Mouse (Mus musculus) liver, adult (tissue): ENCODE results near the gene Psmb5.

Experiments used
- GATA4 ChIP-seq: IDR thresholded peaks from 2 replicates; pipeline ENCODE4 v1.6.1; 2014; ENCODE audit warnings: mild to moderate bottlenecking, low read length; ENCODE audit not compliant: insufficient replicate concordance

Psmb5 gene

GRCm38 (mm10) chr14:54603686-54604085 is 14.1 kb downstream of the Psmb5 start:
- no peak for TF ChIP-seq GATA4

- TF ChIP-seq GATA4, result no peak; the same call in 1 of the 2 replicates
Observed at GRCm38 (mm10) chr14:54603038-54603654, 14.7 kb downstream of the Psmb5 start.

GRCm38 (mm10) chr14:54602613-54603012 is 15.2 kb downstream of the Psmb5 start:
- no peak for TF ChIP-seq GATA4

GRCm38 (mm10) chr14:54601601-54602000 is 16.2 kb downstream of the Psmb5 start:
- TF ChIP-seq GATA4, result no peak

- no peak for TF ChIP-seq GATA4
Observed at GRCm38 (mm10) chr14:54597084-54597483, 20.7 kb downstream of the Psmb5 start.

- TF ChIP-seq GATA4, result no peak
Observed at GRCm38 (mm10) chr14:54594631-54595414, 23.0 kb downstream of the Psmb5 start.

GRCm38 (mm10) chr14:54594055-54594454 is 23.8 kb downstream of the Psmb5 start:
- TF ChIP-seq GATA4, result no peak

GRCm38 (mm10) chr14:54592319-54592934 is 25.4 kb downstream of the Psmb5 start:
- TF ChIP-seq GATA4, result peak; percentile 22; the same call in 1 of the 2 replicates

- no peak for TF ChIP-seq GATA4
Observed at GRCm38 (mm10) chr14:54591056-54591455, 26.8 kb downstream of the Psmb5 start.

- TF ChIP-seq GATA4, result no peak
Observed at GRCm38 (mm10) chr14:54583681-54584338, 34.0 kb downstream of the Psmb5 start.

GRCm38 (mm10) chr14:54582536-54582935 is 35.3 kb downstream of the Psmb5 start:
- no peak for TF ChIP-seq GATA4

GRCm38 (mm10) chr14:54579638-54580037 is 38.2 kb downstream of the Psmb5 start:
- TF ChIP-seq GATA4, result no peak

GRCm38 (mm10) chr14:54578063-54578462 is 39.8 kb downstream of the Psmb5 start:
- TF ChIP-seq GATA4, result no peak

- TF ChIP-seq GATA4, result no peak
Observed at GRCm38 (mm10) chr14:54577089-54577982, 40.5 kb downstream of the Psmb5 start, which contains the start of gene Ajuba. Gene Ajuba, minus strand, starts transcription at chr14:54577558.
